Mouse (Mus musculus) midbrain, embryonic 16.5 days (tissue): ENCODE data around the gene Sertad3. TPM values are rescaled to one million over a fixed set of nuclear protein-coding genes. Genes with fewer than 3 reads are reported as not detected.

ENCODE experiments used
- ATAC-seq: fragments of 200-750 bp; cut with Nextera tagmentation; 2 replicates; pipeline ENCODE4 v1.8.0; 2017; ENCODE audit warnings: moderate TSS enrichment
- H3K27ac ChIP-seq: fragments of 300-500 bp; sonication (generic); 2 replicates; pipeline ENCODE4 v1.5.1; 2014; ENCODE audit warnings: mild to moderate bottlenecking, low read length, mixed read lengths
- H3K27me3 ChIP-seq: fragments of 300-500 bp; sonication (generic); 2 replicates; pipeline ENCODE4 v1.6.1; 2014; ENCODE audit warnings: low read depth, low read length, mixed read lengths; ENCODE audit not compliant: control insufficient read depth, insufficient read depth
- H3K36me3 ChIP-seq: fragments of 300-500 bp; sonication (generic); 2 replicates; pipeline ENCODE4 v1.6.1; 2014; ENCODE audit warnings: mild to moderate bottlenecking, low read length, moderate library complexity, mixed read lengths; ENCODE audit not compliant: control insufficient read depth, insufficient read depth
- H3K4me1 ChIP-seq: fragments of 300-500 bp; sonication (generic); 2 replicates; pipeline ENCODE4 v1.6.1; 2014; ENCODE audit warnings: mild to moderate bottlenecking, low read length, mixed read lengths; ENCODE audit not compliant: control insufficient read depth, insufficient read depth
- H3K4me2 ChIP-seq: fragments of 300-500 bp; sonication (generic); 2 replicates; pipeline ENCODE4 v1.6.1; 2014; ENCODE audit warnings: mild to moderate bottlenecking, low read length, mixed read lengths
- H3K4me3 ChIP-seq: fragments of 300-500 bp; sonication (generic); 2 replicates; pipeline ENCODE4 v1.5.1; 2014; ENCODE audit warnings: low read depth, mild to moderate bottlenecking, low read length, moderate library complexity, mixed read lengths
- H3K9ac ChIP-seq: fragments of 300-500 bp; sonication (generic); 2 replicates; pipeline ENCODE4 v1.6.1; 2014; ENCODE audit warnings: low read depth, low read length, mixed read lengths
- H3K9me3 ChIP-seq: fragments of 300-500 bp; sonication (generic); replicated peaks from 2 replicates; pipeline ENCODE4 v1.6.1; 2014; ENCODE audit warnings: mild to moderate bottlenecking, low read length, mixed read lengths; ENCODE audit not compliant: control insufficient read depth, poor library complexity, severe bottlenecking
- WGBS: fragments of 180-500 bp; shearing (Covaris S2); extraction: QIAGEN DNeasy Blood & Tissue Kit; methylation state at CpG from one replicate; pipeline ENCODE4 v1.1.7; 2014; 5-methylcytosine and 5-hydroxymethylcytosine counted together
- polyA plus RNA-seq: library from polyadenylated mRNA; unstranded; fragments of >200 nt; fragmentation: Nextera tagmentation; extraction: Ambion mirVana; gene quantifications from 2 replicates; pipeline ENCODE4 v1.2.1, GENCODE M21; 2015

Gene Sertad3
- polyA plus RNA-seq, 1 experiment from 2014 or later = 7.1 TPM

DNA sequence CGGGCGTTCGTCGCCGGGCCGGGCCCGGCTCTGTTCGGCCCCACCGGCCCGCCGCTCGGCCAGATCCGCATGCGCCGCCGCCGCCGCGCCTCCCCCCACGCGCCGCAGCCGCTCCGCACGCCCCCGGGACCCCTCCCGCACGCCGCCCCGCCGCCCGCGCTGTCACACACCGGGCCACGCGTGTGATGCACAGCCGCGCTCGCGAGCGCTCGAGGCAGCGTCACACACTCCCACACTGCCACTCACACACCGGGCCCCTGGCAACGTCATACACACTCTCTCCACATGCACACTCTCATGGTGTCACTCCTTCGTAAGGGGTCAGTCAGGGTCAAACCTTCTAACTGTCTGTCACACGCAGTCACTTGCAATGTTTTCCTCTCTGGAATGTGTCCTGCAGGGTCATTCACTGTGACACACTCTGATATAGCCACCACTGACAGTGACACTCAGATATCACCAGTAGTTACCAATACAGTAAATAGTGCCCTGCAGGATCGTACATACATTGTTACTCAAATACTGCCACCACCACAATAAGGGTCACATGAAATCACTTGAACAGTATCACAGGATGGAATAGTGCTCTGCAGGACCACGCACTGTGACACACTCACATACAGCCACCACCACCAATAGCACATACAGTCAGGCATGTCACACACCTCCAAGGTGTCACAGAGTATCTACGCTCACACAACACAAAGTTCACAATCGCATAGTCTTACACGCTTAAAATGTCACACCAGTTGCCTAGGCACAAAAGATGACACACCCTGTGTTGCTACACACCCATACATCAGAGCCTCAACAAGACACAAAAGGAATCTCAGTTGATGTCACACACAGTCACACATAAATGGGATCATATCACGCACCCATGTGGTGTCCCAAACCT, 26.8 kb upstream of the Sertad3 start:
- Histone ChIP-seq H3K9me3 (no peaks in the 10 kb centered on the region), H3K36me3 (no peaks in the 10 kb centered on the region), H3K27me3 (no peaks in the 10 kb centered on the region), H3K4me1 (peaks cover 11% of the 10 kb centered on the region), H3K4me2 (peak overlapping the region; percentile 92), H3K27ac (peak overlapping the region; percentile 85), H3K4me3 (peak overlapping the region; percentile 76), H3K9ac (peak overlapping the region; percentile 93)
- ATAC-seq = peak; percentile 69
- WGBS = 9% methylated on average over 38 of the region's 53 CpGs

- H3K4me2 ChIP-seq = peak within 1 kb of the TSS; percentile 92
- H3K9ac ChIP-seq = peak within 1 kb of the TSS; percentile 93
- under 1% methylated on average over 53 of the region's 54 CpGs for WGBS
- H3K27ac ChIP-seq = peak within 1 kb of the TSS; percentile 85
- no peaks in the 10 kb centered on the region for H3K9me3 ChIP-seq
- no peaks in the 10 kb centered on the region for H3K36me3 ChIP-seq
- no peaks in the 10 kb centered on the region for H3K27me3 ChIP-seq
- peaks cover 11% of the 10 kb centered on the region for H3K4me1 ChIP-seq
- H3K4me3 ChIP-seq = peak within 1 kb of the TSS; percentile 76
- ATAC-seq = peak; percentile 91
These were observed 25.9 kb upstream of the Sertad3 start, which contains the start of the genes Sptbn4 and Blvrb for GRCm38 (mm10) chr7:27447419-27448286. Sptbn4 (minus strand) TSS chr7:27447686. Blvrb (plus strand) TSS chr7:27447978.

DNA sequence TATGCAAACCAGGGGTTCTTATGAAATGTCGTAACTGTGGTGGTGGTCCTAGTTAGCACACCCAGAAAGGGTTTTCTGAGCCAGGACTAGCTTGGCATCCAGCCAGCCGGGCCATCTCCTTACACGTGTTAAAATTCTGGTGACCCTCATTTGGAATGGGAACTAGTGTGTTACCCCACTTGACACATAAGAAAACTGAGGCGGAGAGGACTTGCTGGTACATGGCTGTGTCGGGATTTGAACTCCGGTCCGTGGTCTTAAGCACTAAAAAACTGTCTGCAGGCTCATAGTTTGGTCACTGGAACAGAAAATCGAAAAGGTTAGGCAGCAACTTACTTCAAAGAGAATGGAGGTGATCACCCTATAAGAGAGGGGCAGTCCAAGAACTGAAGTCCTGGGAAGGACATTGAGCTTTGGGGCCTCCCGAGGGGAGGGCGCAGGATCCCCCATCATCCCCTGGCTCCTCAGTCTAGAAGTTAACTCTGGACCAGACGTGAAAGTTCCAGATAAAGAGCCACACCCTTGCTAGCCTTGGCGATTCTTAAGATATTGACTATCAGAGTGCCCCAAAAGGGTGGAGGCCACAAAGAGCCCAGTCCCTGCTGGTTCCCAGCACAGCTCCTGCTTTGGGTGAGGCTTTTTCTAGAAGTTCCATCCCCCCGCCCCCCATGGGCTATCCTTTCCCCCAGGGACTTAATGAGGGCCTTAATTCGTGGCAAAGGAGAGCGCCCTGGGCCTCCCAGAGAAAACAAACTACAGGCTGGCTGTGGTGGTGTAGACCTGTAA, 25.0 kb upstream of the Sertad3 start:
- 58% methylated on average over 15 of the region's 15 CpGs for WGBS
- Histone ChIP-seq H3K4me1 (peaks cover 11% of the 10 kb centered on the region), H3K9me3 (no peaks in the 10 kb centered on the region), H3K36me3 (no peaks in the 10 kb centered on the region), H3K4me2 (peak overlapping the region; percentile 92), H3K27me3 (no peaks in the 10 kb centered on the region), H3K4me3 (peak overlapping the region; percentile 76), H3K27ac (no peak overlapping the region), H3K9ac (peak overlapping the region; percentile 67; the same call in 1 of the 2 replicates)
- no peak for ATAC-seq

DNA sequence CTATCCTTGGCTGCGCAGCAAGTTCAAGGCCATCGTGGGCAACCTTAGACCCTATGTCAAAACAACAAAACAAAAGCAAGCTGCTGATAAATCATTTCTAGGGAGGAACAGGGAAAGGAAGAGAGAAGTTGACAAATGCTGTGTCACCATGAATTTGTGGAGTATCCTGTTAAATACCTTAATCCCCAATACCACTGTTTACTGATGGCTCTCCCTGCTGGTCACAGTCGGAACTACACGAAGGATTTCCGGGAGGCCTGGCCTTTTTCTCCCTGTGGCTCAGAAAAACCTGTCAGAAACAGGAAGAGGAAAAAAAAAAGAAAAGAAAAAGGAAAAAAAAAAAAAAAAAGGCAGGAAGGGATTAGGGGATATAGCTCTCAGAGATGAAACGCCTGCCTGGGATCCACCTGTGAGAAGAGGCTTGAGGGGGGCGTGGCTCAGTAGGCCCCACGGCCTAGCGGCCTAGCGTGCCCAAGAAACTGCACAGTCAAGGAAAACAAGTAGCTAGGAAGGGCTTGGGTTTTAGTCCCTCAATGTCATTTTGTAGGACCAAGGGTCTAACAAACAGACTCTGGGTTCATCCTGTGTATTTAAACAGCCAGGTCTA, 24.2 kb upstream of the Sertad3 start:
- H3K4me1 ChIP-seq = peaks cover 11% of the 10 kb centered on the region
- H3K9ac ChIP-seq = no peak overlapping the region
- no peak overlapping the region for H3K27ac ChIP-seq
- H3K9me3 ChIP-seq = no peaks in the 10 kb centered on the region
- H3K4me3 ChIP-seq = no peak overlapping the region
- H3K36me3 ChIP-seq = no peaks in the 10 kb centered on the region
- no peak for ATAC-seq
- H3K27me3 ChIP-seq = no peaks in the 10 kb centered on the region
- 58% methylated on average over 10 of the region's 10 CpGs for WGBS
- H3K4me2 ChIP-seq = no peak overlapping the region

- Histone ChIP-seq H3K4me2 (no peak overlapping the region), H3K4me3 (no peak overlapping the region), H3K4me1 (peaks cover 7% of the 10 kb centered on the region; the same call in 1 of the 2 replicates), H3K9me3 (no peaks in the 10 kb centered on the region), H3K36me3 (no peaks in the 10 kb centered on the region), H3K27me3 (no peaks in the 10 kb centered on the region), H3K27ac (no peak overlapping the region), H3K9ac (no peak overlapping the region)
- 95% methylated on average over 2 of the region's 2 CpGs for WGBS
- no peak for ATAC-seq
These were observed 22.2 kb upstream of the Sertad3 start for GRCm38 (mm10) chr7:27451359-27451758.

DNA sequence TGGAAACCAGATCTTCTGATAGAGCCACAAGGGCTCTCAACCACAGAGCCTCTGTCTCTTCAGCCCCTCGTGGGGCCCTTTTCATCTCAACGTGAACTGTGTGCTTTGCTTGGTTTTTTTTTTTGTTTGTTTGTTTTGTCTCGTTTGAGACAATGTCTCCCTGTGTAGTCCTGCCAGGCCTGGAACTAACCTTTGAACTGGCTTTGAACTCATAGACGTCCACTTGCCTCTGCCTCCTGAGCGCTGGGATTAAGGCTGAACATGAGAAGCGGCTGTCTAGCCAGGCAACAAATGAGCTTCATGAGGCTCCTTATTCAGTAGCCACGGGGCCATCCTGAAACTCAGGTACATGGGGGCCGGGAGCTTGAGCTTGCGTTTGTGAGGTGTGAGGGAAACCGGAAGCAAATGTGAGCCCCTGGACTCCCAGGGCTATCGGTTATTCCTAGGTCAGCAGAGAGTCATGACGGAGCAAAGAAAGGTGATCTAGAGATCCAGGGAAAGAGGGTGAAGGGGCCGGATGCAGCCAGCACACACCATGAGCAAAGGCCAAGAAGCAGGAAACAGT, 21.3 kb upstream of the Sertad3 start:
- no peak overlapping the region for H3K9ac ChIP-seq
- no peaks in the 10 kb centered on the region for H3K9me3 ChIP-seq
- 53% methylated on average over 13 of the region's 13 CpGs for WGBS
- no peak overlapping the region for H3K4me3 ChIP-seq
- H3K4me1 ChIP-seq = peaks cover 2% of the 10 kb centered on the region; the same call in 1 of the 2 replicates
- no peak overlapping the region for H3K4me2 ChIP-seq
- H3K27me3 ChIP-seq = no peaks in the 10 kb centered on the region
- H3K36me3 ChIP-seq = no peaks in the 10 kb centered on the region
- H3K27ac ChIP-seq = no peak overlapping the region
- no peak for ATAC-seq

DNA sequence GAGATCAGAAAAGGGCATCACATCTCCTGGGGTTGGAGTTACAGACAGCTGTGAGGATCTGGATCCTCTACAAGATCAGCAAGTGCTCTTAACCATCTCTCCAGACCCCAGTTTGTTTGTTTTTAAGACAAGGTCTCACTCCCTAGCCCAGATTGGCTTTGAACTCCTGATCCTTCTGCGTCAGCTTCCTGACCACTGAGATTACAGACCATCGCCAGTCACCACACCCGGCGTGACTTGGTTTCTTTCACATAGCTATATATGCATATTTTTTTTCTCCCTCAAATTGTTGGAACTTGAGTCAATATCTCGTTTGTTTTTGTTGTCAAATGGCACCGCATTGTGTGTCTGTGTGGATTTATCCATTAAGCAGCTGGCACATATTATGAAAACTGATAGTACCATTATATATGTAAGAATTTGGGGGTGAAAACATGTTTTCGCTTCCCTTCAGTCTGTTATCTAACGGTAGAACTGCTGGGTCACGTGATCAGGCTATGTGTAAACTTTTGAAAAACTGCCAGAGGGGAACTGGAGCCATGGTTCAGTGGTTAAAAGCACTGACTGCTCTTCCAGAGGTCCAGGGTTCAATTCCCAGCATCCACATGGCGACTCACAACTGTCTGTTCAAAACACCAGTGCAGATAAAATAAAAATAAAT, 19.0 kb upstream of the Sertad3 start:
- H3K27ac ChIP-seq = no peak overlapping the region
- H3K9me3 ChIP-seq = no peaks in the 10 kb centered on the region
- no peaks in the 10 kb centered on the region for H3K4me1 ChIP-seq
- no peak overlapping the region for H3K4me2 ChIP-seq
- no peaks in the 10 kb centered on the region for H3K36me3 ChIP-seq
- no peak for ATAC-seq
- no peak overlapping the region for H3K9ac ChIP-seq
- WGBS = 79% methylated on average over 10 of the region's 10 CpGs
- no peaks in the 10 kb centered on the region for H3K27me3 ChIP-seq
- H3K4me3 ChIP-seq = no peak overlapping the region
